Mouse (Mus musculus) MEL (cell line): ENCODE results near the gene Bcl10. TPM values are rescaled to one million over a fixed set of nuclear protein-coding genes. Genes with fewer than 3 reads are reported as not detected.
A peak's percentile ranks its signal among the peaks of the same experiment; 100 is the strongest.

Experiments
- DNase-seq: peaks from one replicate; pipeline ENCODE4 v3.0.0; 2011; ENCODE audit warnings: low read depth, low spot score
- H3K27ac ChIP-seq: 2 replicates; pipeline ENCODE4 v1.5.1; 2012; ENCODE audit warnings: low read depth, mild to moderate bottlenecking, control low read depth, low read length, moderate library complexity; ENCODE audit not compliant: control insufficient read depth
- H3K27me3 ChIP-seq, 2 experiments: fragments of 150-350 bp in 1 of 2; sonication (generic) in 1 of 2; 2 replicates each; pipeline ENCODE4 v1.6.1; 2012; ENCODE audit warnings: low read length in 2 of 2, mild to moderate bottlenecking in 2 of 2, improper control_type of control experiment in 1 of 2, moderate library complexity in 1 of 2; ENCODE audit not compliant: insufficient read depth in 2 of 2, control insufficient read depth in 1 of 2
- H3K36me3 ChIP-seq, 2 experiments: 2 replicates each; pipeline ENCODE4 v1.6.1; 2012 to 2014; ENCODE audit warnings: low read length in 2 of 2, improper control_type of control experiment in 1 of 2, inconsistent platforms in 1 of 2, mild to moderate bottlenecking in 1 of 2; ENCODE audit not compliant: insufficient read depth in 2 of 2, control insufficient read depth in 1 of 2
- H3K4me1 ChIP-seq, 2 experiments: fragments of 150-350 bp in 1 of 2; sonication (generic) in 1 of 2; 2 replicates each; pipeline ENCODE4 v1.6.1; 2012; ENCODE audit warnings: low read length in 2 of 2, improper control_type of control experiment in 1 of 2, mild to moderate bottlenecking in 1 of 2; ENCODE audit not compliant: insufficient read depth in 2 of 2, control insufficient read depth in 1 of 2
- H3K4me3 ChIP-seq, 2 experiments: fragments of 150-350 bp in 1 of 2; sonication (generic) in 1 of 2; 2 replicates each; pipeline ENCODE4 v1.5.1; 2012; ENCODE audit warnings: low read depth in 2 of 2, low read length in 2 of 2, mild to moderate bottlenecking in 2 of 2, moderate library complexity in 2 of 2, control low read depth in 1 of 2, improper control_type of control experiment in 1 of 2; ENCODE audit not compliant: control insufficient read depth in 1 of 2, insufficient read depth in 1 of 2
- H3K79me2 ChIP-seq: 2 replicates; pipeline ENCODE4 v1.6.1; 2012; ENCODE audit warnings: mild to moderate bottlenecking, low read length, moderate library complexity; ENCODE audit not compliant: control insufficient read depth, poor library complexity, insufficient read depth
- H3K9ac ChIP-seq: 2 replicates; pipeline ENCODE4 v1.6.1; 2012; ENCODE audit warnings: low read depth, mild to moderate bottlenecking, control low read depth, low read length, moderate library complexity; ENCODE audit not compliant: control insufficient read depth, poor library complexity, severe bottlenecking
- H3K9me3 ChIP-seq: fragments of 150-350 bp; sonication (generic); replicated peaks from 2 replicates; pipeline ENCODE4 v1.6.1; 2012; ENCODE audit warnings: mild to moderate bottlenecking, low read length, improper control_type of control experiment, moderate library complexity; ENCODE audit not compliant: insufficient read depth
- BHLHE40 ChIP-seq: IDR thresholded peaks from 2 replicates; pipeline ENCODE4 v1.6.1; 2012; ENCODE audit warnings: low read depth, mild to moderate bottlenecking, inconsistent platforms, low read length, improper control_type of control experiment, borderline replicate concordance
- CHD1 ChIP-seq: IDR thresholded peaks from 2 replicates; pipeline ENCODE4 v1.6.1; 2012; ENCODE audit warnings: low read depth, mild to moderate bottlenecking, inconsistent platforms, low read length, improper control_type of control experiment
- CTCF ChIP-seq, 3 experiments: IDR thresholded peaks in 2 of 3; conservative IDR thresholded peaks in 1 of 3; 2 replicates each; pipeline ENCODE4 v1.5.1; 2011 to 2012; ENCODE audit warnings: low read length in 3 of 3, low read depth in 2 of 3, mild to moderate bottlenecking in 2 of 3, improper control_type of control experiment in 1 of 3, inconsistent platforms in 1 of 3, mixed read lengths in 1 of 3, moderate library complexity in 1 of 3; ENCODE audit not compliant: control insufficient read depth in 1 of 3, insufficient read depth in 1 of 3, poor library complexity in 1 of 3, severe bottlenecking in 1 of 3
- ELF1 ChIP-seq: IDR thresholded peaks from 2 replicates; pipeline ENCODE4 v1.6.1; 2014; ENCODE audit warnings: low read depth, mild to moderate bottlenecking, inconsistent platforms, low read length, improper control_type of control experiment, moderate library complexity
- EP300 ChIP-seq, 2 experiments: IDR thresholded peaks; 2 replicates each; pipeline ENCODE4 v1.6.1; 2011; ENCODE audit warnings: improper control_type of control experiment in 2 of 2, low read length in 2 of 2, low read depth in 1 of 2, mild to moderate bottlenecking in 1 of 2
- ETS1 ChIP-seq: IDR thresholded peaks from 2 replicates; pipeline ENCODE4 v1.6.1; 2012; ENCODE audit warnings: low read depth, mild to moderate bottlenecking, inconsistent platforms, low read length, improper control_type of control experiment, moderate library complexity
- GABPA ChIP-seq: IDR thresholded peaks from 2 replicates; pipeline ENCODE4 v1.6.1; 2012; ENCODE audit warnings: low read depth, mild to moderate bottlenecking, inconsistent platforms, low read length, improper control_type of control experiment, moderate library complexity
- GATA1 ChIP-seq: IDR thresholded peaks from 2 replicates; pipeline ENCODE4 v1.6.1; 2011; ENCODE audit warnings: low read depth, low read length, improper control_type of control experiment
- HCFC1 ChIP-seq: IDR thresholded peaks from 2 replicates; pipeline ENCODE4 v1.6.1; 2012; ENCODE audit warnings: low read depth, mild to moderate bottlenecking, inconsistent platforms, low read length, improper control_type of control experiment, moderate library complexity
- MAX ChIP-seq: IDR thresholded peaks from 2 replicates; pipeline ENCODE4 v1.6.1; 2011; ENCODE audit warnings: low read length, improper control_type of control experiment
- MEF2A ChIP-seq: IDR thresholded peaks from 2 replicates; pipeline ENCODE4 v1.6.1; 2014; ENCODE audit warnings: low read depth, mild to moderate bottlenecking, inconsistent platforms, low read length, improper control_type of control experiment; ENCODE audit not compliant: poor library complexity, insufficient replicate concordance, severe bottlenecking; ENCODE audit errors: extremely low read depth
- MXI1 ChIP-seq: IDR thresholded peaks from 2 replicates; pipeline ENCODE4 v1.6.1; 2011; ENCODE audit warnings: mild to moderate bottlenecking, low read depth, low read length, improper control_type of control experiment
- MYB ChIP-seq: IDR thresholded peaks from 2 replicates; pipeline ENCODE4 v1.6.1; 2011; ENCODE audit warnings: mild to moderate bottlenecking, low read depth, low read length, improper control_type of control experiment
- NRF1 ChIP-seq: IDR thresholded peaks from 2 replicates; pipeline ENCODE4 v1.6.1; 2014; ENCODE audit warnings: low read depth, mild to moderate bottlenecking, inconsistent platforms, low read length, improper control_type of control experiment, moderate library complexity; ENCODE audit not compliant: poor library complexity, insufficient read depth, severe bottlenecking
- POLR2A ChIP-seq, 2 experiments: IDR thresholded peaks; 2 replicates each; pipeline ENCODE4 v1.6.1; 2011 to 2012; ENCODE audit warnings: low read length in 2 of 2, mild to moderate bottlenecking in 2 of 2, control low read depth in 1 of 2, improper control_type of control experiment in 1 of 2, low read depth in 1 of 2, moderate library complexity in 1 of 2; ENCODE audit not compliant: control insufficient read depth in 1 of 2, insufficient read depth in 1 of 2, poor library complexity in 1 of 2
- POLR2AphosphoS2 ChIP-seq: IDR thresholded peaks from 2 replicates; pipeline ENCODE4 v1.6.1; 2011; ENCODE audit warnings: low read length, improper control_type of control experiment
- RCOR1 ChIP-seq: IDR thresholded peaks from 2 replicates; pipeline ENCODE4 v1.6.1; 2012; ENCODE audit warnings: low read depth, mild to moderate bottlenecking, inconsistent platforms, low read length, improper control_type of control experiment
- SIN3A ChIP-seq: IDR thresholded peaks from 2 replicates; pipeline ENCODE4 v1.6.1; 2012; ENCODE audit warnings: low read length, improper control_type of control experiment, inconsistent platforms
- SMC3 ChIP-seq: IDR thresholded peaks from 2 replicates; pipeline ENCODE4 v1.6.1; 2011; ENCODE audit warnings: low read depth, low read length, improper control_type of control experiment
- TAL1 ChIP-seq: IDR thresholded peaks from 2 replicates; pipeline ENCODE4 v1.6.1; 2012; ENCODE audit warnings: mild to moderate bottlenecking, inconsistent platforms, low read length, moderate library complexity, mixed read lengths
- TCF12 ChIP-seq: IDR thresholded peaks from 2 replicates; pipeline ENCODE4 v1.6.1; 2014; ENCODE audit warnings: low read depth, mild to moderate bottlenecking, inconsistent platforms, low read length, improper control_type of control experiment, moderate library complexity
- USF2 ChIP-seq, 2 experiments: IDR thresholded peaks; 2 replicates each; pipeline ENCODE4 v1.6.1; 2011 to 2012; ENCODE audit warnings: improper control_type of control experiment in 2 of 2, low read length in 2 of 2, borderline replicate concordance in 1 of 2, inconsistent platforms in 1 of 2, low read depth in 1 of 2, mild to moderate bottlenecking in 1 of 2; ENCODE audit not compliant: insufficient read depth in 1 of 2
- ZC3H11A ChIP-seq: IDR thresholded peaks from 2 replicates; pipeline ENCODE4 v1.6.1; 2012; ENCODE audit warnings: low read depth, mild to moderate bottlenecking, inconsistent platforms, low read length, improper control_type of control experiment
- polyA plus RNA-seq, 2 experiments: library from polyadenylated mRNA; stranded (reverse) in 1 of 2; unstranded in 1 of 2; fragments of >175 nt in 1 of 2; fragments of >200 nt in 1 of 2; gene quantifications; 2 replicates each; pipeline versions ENCODE4 v1.2.1 to v1.2.4; 2012; ENCODE audit warnings: low replicate concordance in 2 of 2, low read depth in 1 of 2; ENCODE audit not compliant: insufficient read length in 2 of 2, insufficient read depth in 1 of 2, missing spikeins in 1 of 2
- total RNA-seq: library from RNA; depleted of rRNA; stranded (reverse); fragments of 300-350 nt; gene quantifications from 2 replicates; pipeline ENCODE4 v1.2.3, GENCODE M21; 2012

Gene Bcl10
- total and polyA plus RNA-seq, 3 experiments, result 25.0 to 30.4 TPM; not detected in 1

DNA sequence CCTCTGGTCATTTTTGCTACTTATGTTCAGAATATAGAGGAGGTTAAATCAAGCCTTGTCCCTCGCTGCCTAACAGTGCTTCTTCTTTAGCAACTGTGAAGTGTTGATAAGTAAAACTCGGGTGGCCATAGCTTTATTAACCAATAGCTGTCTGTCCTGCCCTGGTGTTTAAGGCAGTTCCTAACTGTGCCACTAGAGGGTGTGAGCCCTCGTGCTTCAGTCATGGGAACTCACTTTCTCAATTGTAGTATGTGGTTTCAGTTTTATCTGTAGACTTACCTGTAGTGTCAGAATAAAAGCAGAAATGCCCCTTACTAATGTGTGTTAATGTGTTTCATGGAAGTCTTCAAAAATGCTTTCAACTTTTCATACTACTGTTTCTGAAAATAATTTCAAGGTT is 19.4 kb downstream of the Bcl10 start (continued):
- no peak; the same call in 1 of the 2 replicates for TF ChIP-seq BHLHE40
- TF ChIP-seq MYB, result no peak
- TF ChIP-seq SMC3, result peak; percentile 73
- peak; percentile 68 for TF ChIP-seq SIN3A
- TF ChIP-seq USF2 (IDR thresholded peaks at IDR 0.05; ENCODE audit: borderline replicate concordance in 1 of 2, insufficient read depth in 1 of 2, low read depth in 1 of 2, low read length in 2 of 2), result no peak
- peak; percentile 56; the same call in 1 of the 2 replicates for TF ChIP-seq MAX
- TF ChIP-seq HCFC1, result no peak
- TF ChIP-seq NRF1, result no peak
- TF ChIP-seq MEF2A, result no peak

DNA sequence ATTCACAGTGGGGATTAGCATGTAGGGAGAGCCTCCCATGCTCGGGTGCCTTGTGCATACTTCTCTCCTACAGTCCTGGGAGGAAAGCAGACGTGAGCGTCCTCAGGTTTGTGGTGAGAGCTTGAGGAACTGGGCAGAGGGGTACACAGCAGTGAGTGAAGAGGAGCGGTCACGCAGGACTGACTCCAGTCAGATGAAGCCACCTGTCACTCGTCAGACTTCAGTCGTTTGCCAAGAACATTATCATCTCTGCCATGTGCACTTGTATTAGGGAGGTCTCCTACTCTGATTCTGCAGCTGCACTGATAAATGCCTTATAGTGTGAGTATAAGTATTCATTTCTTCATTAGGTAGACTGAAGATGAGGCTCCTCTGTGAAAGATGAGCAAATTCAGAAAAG is 21.7 kb downstream of the Bcl10 start:
- H3K4me3 ChIP-seq, result no peak overlapping the region
- H3K27me3 ChIP-seq, result no peaks in the 10 kb centered on the region
- DNase-seq, result peak; percentile 76
- H3K36me3 ChIP-seq, result peaks cover 4 to 46% of the 10 kb centered on the region in 2 experiments; a peak in 3 of 4 replicates
- H3K9ac ChIP-seq, result no peak overlapping the region
- H3K79me2 ChIP-seq, result peaks cover 12% of the 10 kb centered on the region
- H3K9me3 ChIP-seq, result no peaks in the 10 kb centered on the region
- peak; percentile 81 for TF ChIP-seq GATA1
- TF ChIP-seq MXI1, result peak; percentile 68; the same call in 1 of the 2 replicates
- peak; percentile 77 to 84 for TF ChIP-seq EP300 (IDR thresholded peaks at IDR 0.05; ENCODE audit: low read depth in 1 of 2, low read length in 2 of 2)
- TF ChIP-seq MYB, result no peak
- TF ChIP-seq ELF1, result no peak
- peak; percentile 72 for TF ChIP-seq TAL1
- TF ChIP-seq BHLHE40, result peak; percentile 44; the same call in 1 of the 2 replicates
- peak; percentile 62; the same call in 1 of the 2 replicates for TF ChIP-seq MAX
- no peak for TF ChIP-seq ZC3H11A
- TF ChIP-seq SIN3A, result peak; percentile 76
- peak; percentile 83 for TF ChIP-seq RCOR1
- peak; percentile 94 for TF ChIP-seq TCF12
- TF ChIP-seq USF2 (IDR thresholded peaks at IDR 0.05; ENCODE audit: borderline replicate concordance in 1 of 2, insufficient read depth in 1 of 2, low read depth in 1 of 2, low read length in 2 of 2), result no peak
- peak; percentile 81 for TF ChIP-seq ETS1
- TF ChIP-seq CTCF (IDR thresholded peaks at IDR 0.05 in 2 of 3, conservative IDR thresholded peaks at IDR 0.05 in 1 of 3; ENCODE audit: control insufficient read depth in 1 of 3, insufficient read depth in 1 of 3, low read depth in 2 of 3, low read length in 3 of 3, poor library complexity in 1 of 3, severe bottlenecking in 1 of 3), result no peak
- TF ChIP-seq POLR2A (IDR thresholded peaks at IDR 0.05; ENCODE audit: control insufficient read depth in 1 of 2, insufficient read depth in 1 of 2, low read depth in 1 of 2, low read length in 2 of 2, poor library complexity in 1 of 2), result no peak
- no peak for TF ChIP-seq GABPA
- TF ChIP-seq POLR2AphosphoS2, result 0 out of 2 replicates have a peak, but pooled peaks have one; percentile 10
- TF ChIP-seq CHD1, result no peak
- no peak for TF ChIP-seq SMC3
- H3K4me1 ChIP-seq, result peaks cover 5 to 33% of the 10 kb centered on the region in 2 experiments
- no peak overlapping the region for H3K27ac ChIP-seq
